Mouse (Mus musculus): ENCODE data around the gene Dennd4a. TPM values are rescaled to one million over a fixed set of nuclear protein-coding genes. Genes with fewer than 3 reads are reported as not detected.
A peak's percentile ranks its signal among the peaks of the same experiment; 100 is the strongest.

Gene Dennd4a
- polyA plus RNA-seq, 3 experiments from 2014 or later, result 16.5 to 20.8 (median 20.3) TPM

DNA sequence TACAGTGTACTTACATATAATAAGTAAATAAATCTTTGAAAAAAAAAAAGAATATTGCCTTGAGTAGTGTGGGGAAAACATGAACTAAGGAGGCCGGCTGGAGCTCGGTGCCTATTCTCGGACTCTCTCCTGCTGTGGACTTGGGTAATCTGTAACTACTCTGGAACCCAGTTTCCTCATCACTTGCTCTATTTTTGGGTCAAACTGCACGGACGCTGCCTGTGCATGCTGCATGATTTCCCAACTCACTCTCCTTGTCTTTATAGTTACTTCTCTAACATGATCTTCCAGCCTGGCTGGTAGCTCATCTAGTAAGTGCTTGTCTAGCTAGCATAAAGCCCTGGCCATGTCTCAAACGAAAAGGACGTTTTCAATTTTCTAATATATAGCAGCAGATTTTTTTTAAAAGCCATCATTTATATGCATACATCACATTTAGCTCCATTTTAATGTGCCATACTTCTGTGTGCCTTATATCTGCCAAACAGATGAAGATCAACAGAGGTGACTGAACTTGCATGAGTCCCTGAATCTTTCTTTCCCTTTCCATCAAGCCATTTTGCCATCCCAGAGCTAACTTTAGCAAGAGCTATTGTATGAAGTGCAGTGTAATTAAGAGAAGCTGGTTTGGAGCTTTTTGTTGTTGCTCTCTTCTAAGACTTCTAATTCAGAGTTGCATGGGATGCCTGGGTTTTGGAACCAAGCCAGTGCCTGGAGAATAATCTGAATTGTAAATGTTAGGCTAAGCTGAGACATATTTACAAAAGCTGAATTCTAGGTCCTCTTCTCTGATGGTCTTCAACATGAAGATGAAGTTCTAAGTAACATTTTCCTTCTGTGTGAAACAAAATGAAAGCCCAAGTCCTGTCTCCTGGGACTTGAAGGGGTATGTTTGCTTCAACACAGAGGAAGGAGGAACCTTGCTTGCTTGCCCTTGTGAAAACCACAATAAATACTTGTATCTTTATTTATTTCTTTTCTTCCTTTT lies 20.2 kb upstream of the Dennd4a start:
- ATAC-seq, result no peak

DNA sequence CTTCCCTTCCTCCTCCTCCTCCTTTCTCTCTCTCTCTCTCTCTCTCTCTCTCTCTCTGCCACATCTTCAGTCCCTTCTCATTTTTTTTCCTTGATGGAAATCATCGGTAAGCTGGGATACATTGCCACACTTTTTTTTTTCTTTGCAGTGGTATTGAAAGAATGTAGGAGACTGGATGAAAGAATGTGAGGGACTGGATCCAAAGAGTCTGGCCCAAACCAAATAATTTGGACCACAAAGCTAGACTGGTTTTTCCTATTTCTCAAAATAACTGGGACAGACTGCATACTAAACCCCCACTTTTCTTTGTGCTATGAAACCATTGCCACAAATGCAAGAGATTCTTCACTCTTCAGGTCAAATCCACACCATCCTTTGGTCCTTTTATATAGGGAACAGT lies 19.5 kb upstream of the Dennd4a start:
- ATAC-seq, result no peak

DNA sequence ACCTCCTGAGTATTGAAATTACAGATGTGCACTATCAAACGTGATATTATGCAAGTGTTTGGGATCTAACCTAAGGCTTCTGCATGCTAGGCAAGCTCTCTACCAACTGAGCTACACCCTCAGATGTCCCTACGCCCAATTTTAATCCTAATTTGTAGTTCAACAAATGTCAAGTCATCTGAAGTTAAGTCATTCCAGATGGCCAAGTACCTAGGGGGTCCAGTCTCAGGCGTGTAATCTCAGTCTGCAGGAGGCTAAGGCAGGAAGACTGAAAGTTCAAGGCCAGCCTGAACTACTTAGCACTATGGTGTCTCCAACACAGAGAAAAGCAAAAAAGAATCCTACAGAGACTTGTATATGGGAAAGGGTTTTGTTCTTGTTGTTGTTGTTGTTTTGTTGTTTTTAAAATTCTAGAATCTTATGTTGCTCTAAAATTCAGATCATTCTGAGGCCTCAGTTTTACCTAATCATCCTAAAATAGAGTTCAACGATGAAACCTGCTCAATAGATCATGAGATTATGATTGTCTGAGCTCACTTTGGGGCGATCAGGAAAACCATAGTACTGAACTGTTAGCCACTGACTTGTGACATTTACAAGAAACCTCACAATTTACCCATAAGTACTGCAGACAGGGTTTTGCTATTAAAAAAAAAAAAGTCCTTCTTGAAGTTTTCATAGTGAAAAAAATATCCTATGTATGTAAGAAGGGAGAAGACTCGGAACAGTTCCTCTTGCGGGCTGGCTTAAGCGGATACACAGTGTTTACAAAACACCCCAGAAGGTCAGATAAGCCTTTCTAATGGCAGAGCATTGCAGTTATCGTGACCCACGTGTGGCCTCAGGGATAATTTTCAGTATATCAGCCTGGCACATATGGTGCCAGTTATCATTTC lies 18.5 kb upstream of the Dennd4a start:
- ATAC-seq, result no peak

DNA sequence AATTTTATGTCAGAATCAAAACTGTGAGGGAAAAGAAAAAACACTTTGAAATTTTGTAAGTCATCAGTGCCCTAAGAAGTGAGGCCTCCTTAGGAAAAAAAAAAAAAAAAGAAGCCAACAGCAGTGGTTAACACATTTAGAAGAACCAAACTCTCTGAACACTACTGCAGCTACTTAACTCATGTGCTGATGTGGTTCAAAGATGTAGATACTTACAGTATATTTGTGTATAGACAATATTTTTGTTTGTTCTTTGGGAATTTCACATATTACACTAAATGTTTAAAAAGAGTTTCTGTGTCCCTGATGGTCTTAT lies 17.9 kb upstream of the Dennd4a start:
- ATAC-seq, result no peak

DNA sequence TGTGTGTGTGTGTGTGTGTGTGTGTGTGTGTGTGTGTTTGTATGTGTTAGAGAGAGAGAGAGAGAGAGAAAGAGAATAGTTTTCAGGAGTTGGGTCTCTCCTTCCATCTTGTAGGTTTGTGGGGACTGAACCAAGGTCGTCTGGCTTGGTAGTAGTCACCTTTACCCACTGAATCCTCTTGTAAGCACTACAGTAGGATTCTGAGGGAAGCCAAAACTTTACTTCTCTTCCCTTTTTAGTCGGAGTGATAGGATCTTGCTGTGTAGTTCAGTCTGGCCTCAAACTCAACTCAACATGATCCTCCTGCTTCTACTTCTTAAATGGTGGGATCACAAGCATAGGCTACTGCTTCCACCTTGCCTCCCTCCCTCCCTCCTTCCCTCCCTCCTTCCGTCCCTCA lies 17.3 kb upstream of the Dennd4a start:
- ATAC-seq, result no peak

DNA sequence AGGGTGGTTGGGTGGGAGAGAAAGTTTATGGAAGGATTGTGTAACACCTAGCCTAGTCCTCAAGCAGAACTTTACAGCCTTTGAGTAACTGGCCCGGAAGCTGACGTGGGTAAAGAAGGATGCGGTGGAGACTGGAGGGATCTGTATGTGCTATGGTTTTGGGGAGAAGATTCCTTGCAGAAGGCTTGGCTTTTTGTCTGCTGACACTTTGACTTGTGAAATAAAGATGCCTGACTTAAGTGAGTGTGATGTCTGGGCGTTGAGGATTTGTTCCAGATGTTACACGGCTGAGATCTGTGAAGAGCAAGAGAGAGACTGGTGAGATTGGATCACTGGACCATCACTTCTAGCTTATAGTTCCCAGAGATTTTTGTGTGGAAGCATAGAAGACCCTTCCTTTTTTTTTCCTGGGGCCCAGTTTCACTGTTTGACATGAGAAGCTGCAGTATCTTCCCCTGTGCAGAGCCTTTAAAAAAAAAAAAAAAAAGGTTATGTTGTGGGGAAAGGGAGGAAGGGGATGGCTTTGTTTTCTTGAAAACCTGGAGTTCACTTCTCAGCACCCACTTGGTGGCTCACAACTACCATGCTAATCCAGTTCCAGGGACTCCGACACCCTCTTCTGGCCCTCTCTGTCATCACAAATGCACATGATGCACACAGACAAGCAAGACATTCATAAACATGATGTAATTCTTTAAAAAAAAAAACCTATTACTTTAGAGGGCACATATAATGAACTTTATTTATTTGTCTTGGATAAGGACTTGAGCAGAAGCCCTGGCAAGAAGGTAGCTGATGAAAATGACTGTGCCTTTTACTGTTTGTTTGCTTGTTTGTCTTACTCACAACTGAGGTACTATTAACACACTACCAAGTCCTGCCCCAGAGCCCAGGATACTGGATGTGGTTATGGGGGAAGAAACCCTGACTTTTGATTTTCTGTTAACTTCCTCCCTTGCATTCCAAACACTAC lies 16.4 kb upstream of the Dennd4a start:
- no peak for ATAC-seq

DNA sequence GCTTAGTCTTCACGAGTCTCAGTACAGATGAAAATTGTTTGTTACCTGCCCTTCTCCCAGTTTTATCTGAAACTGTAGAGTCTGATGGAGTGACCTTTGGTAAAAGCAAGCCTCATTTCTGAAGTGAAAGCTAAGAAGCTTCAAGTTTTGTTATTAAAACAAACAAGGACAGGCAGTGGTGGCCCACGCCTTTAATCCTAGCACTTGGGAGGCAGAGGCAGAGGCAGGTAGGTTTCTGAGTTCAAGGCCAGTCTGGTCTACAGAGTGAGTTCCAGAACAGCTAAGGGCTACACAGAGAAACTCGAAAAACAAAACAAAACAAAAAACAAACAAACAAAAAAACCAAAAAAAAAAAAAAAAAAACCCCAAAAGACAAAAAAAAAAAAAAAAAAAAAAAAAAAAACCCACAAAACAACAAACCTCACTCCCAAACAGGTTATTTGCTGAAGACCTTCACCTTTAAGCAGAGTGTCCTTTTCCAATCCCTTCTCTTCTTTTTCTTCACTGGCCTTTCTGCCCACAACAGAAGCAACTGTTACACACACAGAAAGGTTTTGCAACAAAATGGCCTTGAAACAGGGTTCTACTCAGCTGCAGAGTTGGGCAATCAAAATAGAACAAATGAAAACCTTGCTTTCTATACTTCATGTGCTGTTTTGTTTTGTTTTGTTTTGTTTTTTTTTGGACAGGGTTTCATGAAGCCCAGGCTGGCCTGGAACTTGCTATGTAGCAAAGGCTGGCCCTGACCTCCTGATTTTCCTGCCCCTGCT lies 15.1 kb upstream of the Dennd4a start:
- no peak for ATAC-seq

DNA sequence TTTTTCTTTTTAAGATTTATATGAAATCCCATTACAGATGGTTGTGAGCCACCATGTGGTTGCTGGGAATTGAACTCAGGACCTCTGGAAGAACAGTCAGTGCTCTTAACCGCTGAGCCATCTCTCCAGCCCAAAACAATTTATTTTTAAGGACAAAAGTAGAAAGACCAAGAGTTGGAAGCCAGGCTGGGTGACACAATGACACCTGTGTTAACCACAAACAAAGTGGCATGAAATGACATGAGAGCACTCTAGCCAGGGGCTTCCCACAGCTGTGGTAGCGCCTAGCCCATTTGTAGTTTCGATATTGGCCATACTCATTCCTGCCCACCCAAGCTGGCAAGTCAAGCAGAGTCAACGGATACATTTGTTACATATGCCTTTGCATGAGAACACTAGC lies 13.7 kb upstream of the Dennd4a start:
- peak; percentile 54 for ATAC-seq

DNA sequence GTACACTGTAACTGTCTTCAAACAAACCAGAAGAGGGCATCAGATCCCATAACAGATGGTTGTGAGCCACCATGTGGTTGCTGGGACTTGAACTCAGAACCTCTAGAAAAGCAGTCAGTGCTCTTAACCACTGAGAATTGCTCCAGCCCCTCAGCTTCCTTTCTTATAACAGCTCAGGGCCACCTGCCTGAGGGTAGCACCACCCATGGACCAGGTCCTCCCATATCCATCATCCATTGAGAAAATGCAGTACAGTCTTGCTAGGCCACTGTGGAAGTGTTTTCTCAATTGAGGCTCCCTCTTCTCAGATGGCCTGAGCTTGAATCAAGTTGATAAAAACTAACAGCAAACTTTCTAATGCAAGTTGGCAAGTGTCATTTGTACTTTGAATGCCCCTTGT lies 13.0 kb upstream of the Dennd4a start:
- no peak for ATAC-seq

DNA sequence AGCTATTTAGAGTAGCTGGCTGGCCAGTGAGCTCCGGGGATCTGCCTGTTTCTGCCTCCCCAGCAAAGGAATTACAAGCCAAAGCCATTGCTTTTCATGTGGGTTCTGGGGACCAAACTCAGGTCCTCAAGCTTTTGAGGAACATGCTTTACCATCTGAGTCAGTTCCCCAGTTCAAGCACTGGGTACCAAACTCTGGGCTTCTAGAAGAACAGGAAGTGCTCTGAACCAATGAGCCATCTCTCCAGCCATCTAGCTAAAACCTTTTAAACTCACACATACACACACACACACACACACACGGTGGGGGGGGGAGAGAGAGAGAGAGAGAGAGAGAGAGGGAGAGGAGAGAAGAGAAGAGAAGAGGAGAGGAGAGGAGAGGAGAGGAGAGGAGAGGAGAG lies 12.3 kb upstream of the Dennd4a start:
- ATAC-seq, result no peak

DNA sequence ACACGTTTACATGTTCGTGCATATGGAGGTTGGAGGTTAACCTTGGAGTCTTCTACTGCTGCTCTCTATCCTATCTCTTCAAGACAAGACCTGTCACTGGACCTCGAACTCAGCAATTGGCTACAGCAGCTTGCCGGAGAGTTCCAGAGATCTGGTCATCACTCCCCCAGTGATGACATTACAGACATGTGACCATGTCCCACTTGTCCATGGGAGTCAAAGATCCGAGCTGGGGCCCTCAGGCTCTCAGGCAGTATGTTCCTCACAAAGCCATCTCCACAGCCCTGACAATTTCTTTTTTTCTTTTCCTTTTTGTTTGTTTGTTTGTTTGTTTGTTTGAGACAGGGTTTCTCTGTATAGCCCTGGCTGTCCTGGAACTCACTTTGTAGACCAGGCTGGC lies 11.6 kb upstream of the Dennd4a start:
- ATAC-seq, result no peak

DNA sequence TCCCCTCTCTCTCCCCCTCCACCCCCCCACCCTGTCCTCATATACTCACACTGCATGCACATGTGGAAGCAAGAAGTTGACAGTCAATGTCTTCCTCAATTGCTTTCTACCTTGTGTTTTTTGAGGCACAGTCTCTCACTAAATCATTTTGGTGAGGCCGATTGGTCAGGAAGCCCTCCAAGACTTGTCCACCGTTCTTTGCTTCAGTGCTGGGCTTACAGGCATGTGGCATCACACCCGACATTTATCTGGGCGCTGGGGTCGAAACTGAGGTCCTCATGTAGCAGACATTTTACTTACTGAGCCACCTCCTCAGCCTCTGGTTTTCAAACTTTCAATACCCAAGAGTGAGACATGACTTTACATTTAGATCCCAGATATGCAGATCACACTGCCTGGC lies 8.6 kb upstream of the Dennd4a start:
- ATAC-seq, result no peak

DNA sequence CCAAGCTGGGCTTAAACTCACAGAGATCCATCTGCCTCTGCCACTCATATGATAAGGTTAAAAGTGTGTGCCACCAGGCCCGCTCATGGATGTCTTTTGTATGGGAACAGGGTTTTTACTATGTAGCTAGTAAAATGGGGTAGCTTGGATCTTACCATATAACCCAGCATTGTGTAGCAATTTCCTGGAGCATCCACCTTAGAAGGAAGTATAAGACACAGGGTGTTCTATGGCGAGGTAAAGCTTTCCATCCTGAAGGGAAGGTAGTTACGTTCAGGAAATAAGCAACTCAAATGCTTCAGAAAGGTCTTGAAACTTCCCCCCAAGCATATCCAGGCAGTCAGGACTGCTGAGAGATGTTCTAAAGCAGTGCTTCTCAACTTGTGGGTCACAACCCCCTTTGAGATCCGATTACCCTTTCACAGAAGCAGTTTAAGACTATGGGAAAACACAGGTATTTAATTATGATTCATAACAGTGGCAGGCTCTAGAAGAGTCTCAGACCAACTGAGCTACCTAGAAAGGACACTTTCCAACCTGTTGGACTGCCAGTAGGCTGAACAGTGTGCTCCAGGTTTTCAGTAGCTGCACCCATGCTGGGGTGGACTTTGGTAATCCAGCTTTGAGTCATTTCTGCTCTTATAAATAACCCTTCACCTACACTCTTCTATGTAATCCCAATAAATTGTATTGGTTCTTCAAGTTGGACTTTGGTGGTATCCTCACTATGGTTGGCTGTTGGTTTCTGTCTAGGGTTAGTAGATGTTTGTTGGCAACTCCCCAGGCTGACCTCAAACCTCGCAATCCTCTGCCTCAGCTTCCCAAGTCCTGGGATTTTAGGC lies 7.5 kb upstream of the Dennd4a start:
- ATAC-seq, result no peak

DNA sequence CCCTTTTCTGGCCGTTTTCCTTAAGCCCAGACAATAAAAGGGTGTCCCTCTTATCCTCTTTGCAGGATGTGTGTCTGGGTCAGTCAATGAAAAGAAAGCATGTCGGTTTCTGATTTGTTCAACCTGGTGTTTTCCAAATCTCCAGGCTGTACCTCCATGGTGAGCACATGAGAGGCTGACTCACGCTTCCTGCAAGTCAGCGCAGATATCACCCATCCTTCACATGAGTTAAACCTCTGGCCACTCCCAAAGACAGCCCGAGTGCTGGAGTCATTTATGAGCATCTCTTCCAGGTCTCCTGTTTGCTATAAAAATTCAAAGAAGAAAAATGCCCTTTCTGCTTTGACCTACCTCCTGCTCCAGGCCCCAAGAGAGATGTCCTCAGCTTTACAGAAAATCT lies 5.3 kb upstream of the Dennd4a start:
- no peak for ATAC-seq

DNA sequence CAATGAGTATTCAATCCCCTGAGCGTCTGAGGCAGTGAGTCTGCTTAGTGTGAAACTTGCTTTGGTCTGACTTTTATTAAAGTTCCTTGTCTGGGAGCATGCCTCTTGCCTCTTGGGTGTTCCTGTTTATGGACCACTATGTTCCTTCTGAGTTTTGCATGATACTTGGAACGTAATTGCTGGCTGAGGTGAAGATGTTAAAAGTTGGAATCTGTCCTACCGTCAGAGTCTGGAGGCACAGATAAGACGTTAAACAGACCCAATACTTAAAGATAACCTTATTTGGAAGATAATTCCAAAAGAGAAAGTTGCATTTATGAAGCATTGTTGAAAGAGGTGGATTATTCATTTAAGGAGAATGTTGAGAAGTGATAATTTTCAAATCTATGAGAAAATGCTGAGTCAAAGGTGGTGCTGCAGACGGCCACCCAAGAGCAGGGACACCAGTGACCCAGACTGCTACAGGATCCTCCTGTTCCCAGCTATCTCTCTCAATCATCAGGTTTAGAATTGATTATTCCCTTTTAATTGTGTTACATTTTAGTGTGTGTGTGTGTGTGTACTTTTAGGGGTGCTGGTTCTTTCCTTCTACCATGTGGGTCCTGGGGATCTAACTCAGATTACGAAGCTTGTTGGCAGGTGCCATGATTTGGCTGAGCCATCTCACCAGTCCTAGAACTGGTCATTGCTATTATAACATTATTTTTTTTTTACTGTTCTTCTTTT lies 4.6 kb upstream of the Dennd4a start:
- no peak for ATAC-seq

DNA sequence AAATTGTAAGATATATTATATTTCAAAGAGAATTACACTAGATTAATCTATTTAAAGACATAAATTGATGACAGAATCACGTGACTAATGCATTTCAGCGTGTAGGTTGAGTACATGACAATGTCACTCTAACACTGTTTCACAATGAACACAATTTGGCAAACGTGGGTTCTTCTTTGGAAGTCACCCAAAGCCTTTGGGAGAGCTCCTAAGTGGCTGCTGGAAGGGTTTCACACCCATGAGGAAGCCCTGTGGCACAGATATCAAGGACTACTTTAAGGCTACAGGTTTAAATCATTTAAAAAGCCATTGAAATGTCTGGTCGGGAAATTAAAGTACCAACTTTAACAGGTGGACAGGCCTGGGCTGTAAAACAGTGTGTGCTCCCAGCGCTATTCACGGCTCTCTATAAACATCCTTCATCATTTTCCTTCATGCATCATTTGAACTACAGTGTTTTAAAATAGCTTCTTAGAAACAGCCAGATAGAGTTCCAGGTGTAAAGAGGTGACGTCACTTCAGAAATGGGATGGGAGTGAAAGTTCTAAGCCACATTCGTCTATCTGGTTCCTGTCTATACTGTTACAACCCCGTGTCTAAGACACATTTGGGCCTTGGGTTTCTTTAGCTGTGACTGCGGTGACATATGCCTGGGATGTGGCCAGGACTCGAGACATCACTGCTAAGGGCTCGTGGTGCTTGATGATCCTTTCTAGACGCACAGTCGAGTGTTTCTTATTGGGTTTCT lies 3.9 kb upstream of the Dennd4a start:
- no peak for ATAC-seq

DNA sequence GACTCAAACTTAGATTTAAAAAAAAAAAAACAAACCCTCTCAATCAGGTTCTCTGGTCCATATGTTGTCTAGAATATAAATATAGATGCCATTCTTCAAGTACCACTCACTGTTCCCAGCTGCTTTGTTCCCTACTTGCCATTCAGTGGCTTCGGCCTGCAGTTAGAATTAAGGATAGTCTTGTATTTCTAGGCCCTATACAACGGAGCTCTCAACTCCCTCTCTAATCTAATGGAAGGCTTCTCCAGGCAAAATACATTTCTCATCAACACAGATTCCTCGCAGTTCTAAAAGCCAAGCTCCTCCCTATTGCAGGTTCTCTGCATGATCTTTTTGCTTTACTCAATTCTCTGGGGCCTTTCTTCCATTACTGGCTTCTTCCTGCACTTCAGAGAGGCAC lies 1.3 kb upstream of the Dennd4a start:
- no peak for ATAC-seq

DNA sequence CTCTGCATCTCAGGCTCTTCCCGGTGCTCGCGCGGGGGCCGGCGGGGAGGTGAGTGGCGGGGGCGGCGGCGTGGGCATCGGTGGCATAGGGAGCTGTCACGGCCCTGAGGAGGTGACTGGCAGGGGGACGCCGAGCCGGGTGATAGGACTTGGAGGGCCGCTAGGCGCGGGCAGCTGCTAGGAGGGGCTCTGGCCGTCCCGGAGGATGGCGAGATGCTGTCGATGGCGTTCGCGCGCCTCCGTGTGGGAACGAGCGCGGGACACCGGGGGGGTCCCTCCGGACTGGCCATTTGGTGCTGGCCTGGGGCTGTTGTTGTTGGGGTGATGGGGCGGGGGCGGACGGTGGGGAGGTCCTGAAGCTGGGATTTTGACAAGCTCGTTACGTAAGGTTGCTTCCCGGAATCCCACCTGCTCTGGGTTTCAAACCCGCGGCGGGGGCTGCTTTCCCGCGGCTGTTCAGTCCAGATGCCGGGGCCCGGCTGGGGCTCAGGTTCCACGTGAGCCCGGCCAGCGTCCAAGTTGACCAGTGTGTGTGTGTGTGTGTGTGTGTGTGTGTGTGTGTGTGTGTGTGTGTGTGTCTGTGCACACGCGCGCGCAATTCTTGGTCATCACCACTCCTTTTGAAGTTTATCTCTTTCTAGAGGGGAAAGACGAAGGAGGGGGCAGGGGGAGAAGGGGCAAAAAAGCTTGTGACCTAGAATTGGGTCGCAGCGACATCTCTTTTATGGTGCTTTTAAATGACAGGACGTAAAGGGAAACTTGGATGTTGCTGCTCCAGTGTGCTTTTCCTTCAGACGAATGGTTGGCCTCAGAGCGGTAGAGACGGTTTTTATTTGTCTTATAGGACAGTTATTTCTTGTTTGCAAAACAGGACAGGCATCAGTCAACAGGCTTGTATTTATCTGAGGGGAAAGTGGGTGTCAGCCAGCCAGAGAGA lies 666 bp downstream of the Dennd4a start:
- ATAC-seq, result no peak

All from inflammation-experienced regulatory T-cells, adult 6 months (primary cell).